Mouse (Mus musculus) skeletal muscle tissue, adult 2 months (tissue): Measurements from ENCODE around the gene Faf1.

Experiments used
- DNase-seq: peaks from one replicate; pipeline ENCODE4 v3.0.0-alpha.2; 2012; ENCODE audit warnings: low read depth, low spot score

Gene Faf1

DNA sequence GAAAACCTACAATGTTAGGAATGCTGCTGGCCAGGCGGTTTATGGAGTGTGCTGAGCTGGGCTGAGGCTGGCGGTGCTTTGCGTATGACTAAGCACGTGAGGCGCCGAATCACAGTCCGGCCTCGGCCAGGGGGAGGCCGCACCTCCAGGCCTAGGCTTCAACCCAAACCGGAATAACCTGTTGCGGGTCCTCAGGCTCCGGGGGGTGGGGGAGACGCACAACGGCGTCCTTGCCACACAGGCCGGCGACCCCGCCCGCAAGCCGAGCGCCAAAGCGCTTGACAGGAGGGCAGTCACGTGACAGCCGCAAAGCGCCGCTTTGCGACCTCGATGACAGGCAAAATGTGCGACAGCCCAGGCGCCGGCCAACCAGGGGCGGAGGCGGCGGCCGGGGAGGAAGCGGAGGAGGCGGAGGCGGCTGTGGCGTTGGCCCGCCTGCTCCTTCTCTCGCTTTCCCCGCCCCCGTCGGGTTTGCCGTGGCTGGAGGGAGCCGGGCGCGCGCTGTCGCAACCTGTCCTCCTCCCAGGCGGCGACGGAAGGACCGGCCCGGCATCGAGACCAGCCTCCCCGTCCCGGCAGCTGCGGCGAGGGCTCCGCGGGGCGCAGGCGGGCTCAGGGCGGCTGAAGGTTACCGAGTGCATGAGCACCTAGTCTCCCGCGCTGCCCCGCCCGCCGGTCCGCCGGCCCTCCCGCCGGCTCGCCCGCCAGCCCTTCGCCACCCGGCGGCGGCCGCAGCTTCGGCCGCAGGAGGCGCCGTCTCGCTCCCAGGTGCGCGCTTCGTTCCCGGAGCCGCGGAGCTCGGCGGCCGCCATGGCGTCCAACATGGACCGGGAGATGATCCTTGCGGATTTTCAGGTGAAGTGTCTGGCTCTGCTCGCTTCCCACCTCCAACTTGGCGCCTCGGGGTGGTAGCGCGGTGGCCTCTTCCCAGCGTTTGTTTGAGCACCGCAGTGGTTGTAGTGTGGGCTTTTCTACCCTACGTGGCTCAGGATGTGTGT, at the start of gene Faf1:
Gene Faf1, plus strand, starts transcription at position 371 of the 998 bp plus-strand sequence.
- peak; percentile 98 for DNase-seq

DNA sequence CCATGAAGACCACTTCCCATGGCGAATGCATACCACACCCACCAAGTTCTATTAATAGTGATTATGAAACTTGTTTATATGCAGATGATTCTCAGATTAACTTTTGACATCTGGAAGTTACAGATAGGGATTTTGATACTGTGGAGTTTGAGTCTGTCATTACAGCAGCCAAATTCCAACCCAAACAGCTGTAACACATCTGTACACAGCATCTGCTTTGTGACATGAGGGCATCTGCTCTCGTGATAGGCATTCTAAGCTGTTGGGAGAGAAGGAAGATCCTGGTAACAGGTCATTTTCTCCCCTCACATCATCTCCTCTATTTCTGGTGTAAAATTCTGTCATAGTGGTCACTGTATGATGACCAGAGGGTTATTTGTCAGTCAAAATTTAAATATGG, 46.2 kb upstream of the Faf1 start:
- DNase-seq = no peak

GRCm38 (mm10) chr4:109631029-109631428, 45.4 kb upstream of the Faf1 start:
- DNase-seq = no peak

- DNase-seq = no peak
Measured at GRCm38 (mm10) chr4:109634971-109635370, 41.4 kb upstream of the Faf1 start.

DNA sequence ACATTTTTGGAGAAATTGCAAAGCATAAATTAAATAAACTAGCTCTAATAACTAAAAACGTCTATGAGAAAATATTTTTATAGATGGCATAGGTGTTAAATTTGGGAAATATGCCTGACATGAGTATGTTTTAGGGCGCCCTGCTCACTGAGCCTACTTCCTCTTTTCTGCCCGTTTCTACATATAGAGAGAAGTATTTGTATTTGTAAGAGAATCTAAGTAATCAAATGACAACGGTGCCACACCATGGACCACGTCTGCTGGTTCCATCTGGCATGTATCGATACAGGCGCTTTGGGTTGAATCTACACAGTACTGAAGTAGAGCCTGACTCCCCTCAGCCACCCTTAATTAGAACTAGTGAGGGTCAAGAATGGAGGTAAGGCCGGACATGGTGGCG, 37.0 kb upstream of the Faf1 start:
- no peak for DNase-seq

DNA sequence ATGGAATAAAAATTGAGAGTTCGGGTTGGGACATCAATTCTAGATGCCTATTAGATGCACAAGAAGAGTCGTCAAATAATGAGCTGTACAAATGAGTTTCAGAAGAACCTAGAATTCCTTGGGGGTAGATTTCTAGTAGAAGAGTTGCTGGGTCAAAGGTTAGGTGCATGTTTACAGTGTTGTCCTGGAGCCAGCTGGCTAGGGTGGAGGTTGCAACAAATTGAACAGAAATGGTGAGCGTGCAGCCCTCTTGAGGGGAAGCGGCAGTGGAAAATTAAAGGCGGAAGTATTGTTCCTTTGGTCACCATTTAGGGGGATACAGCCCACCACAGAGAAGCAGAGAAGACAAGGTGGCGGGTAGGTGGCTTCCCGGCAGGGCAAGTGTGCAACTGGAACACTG, 36.2 kb upstream of the Faf1 start:
- no peak for DNase-seq

GRCm38 (mm10) chr4:109641451-109641850, 34.9 kb upstream of the Faf1 start:
- no peak for DNase-seq

DNA sequence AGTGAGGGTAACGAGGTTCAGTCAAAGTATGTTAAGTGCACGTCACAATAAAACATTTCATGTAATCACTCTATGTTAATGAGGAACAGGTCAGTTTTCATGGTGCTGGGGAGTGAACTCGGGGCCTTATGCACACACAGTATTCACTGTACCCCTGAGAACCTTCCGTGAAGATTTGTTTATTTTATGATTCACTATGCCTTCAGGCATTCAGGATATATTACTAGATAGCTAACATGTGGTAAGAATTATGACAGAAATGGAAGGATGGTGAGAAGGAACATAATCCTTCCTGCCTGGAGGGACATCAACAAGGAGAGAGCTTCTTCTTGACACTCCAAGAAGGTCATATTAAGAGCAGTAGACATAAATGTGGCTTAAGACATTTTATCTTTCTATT, 29.1 kb upstream of the Faf1 start:
- no peak for DNase-seq

GRCm38 (mm10) chr4:109649331-109649730, 27.1 kb upstream of the Faf1 start:
- DNase-seq = no peak

DNA sequence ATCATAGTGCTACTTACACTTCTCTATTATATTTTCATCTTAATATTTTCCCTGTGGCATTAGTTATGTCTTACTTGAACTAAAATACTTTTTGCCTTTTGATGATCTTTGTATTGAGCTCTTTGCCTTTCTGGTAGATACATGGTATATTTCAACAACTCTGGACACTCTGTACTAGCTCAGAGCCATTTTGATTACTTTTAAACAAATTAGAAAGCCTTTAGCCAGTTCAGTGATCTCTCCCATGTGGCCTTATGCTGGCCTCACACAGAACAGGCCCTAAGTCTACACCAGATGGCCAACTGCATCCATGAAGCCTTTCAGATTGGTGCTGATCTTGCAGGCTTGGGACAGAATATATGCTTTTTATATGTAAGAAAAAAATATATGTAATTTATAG, 23.1 kb upstream of the Faf1 start:
- DNase-seq = no peak

- DNase-seq = no peak
Measured at GRCm38 (mm10) chr4:109654701-109655100, 21.7 kb upstream of the Faf1 start.

DNA sequence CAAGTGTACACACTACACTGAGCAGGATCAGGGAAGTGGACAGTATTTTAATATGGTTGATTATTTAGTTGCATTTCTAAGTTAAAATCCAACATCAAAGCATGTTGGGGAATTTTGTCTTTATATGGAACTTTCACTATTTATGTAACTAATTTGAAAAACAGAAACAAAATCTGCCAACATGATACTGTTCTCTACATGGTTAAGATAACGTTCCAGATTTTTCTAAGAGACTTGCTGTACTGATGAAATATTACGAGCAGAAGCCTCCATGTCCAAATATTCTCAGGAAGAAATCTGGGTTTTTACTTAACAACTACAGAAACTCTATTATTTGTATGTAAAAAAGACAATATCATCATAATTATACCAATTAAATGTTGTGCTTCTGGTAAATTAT, 20.6 kb upstream of the Faf1 start:
- no peak for DNase-seq

DNA sequence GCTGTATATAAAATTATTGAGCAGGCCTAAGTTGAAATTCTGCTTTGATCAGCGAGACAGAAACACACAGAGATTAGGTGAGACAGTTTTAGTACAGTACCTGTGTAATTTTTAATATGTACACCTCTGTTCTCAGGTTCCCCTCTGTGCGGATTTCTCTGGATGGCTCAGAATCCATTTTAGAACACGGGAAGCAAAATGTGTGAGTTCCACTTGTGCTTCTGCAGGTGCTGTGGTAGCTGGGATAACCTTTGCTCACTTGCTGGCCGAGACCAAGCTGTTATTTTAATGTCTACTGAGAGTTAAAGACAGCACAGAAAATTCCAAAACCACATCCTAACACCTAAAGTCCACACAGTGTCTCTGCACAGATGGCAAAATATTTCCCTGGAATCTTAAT, 20.1 kb upstream of the Faf1 start:
- DNase-seq = no peak

DNA sequence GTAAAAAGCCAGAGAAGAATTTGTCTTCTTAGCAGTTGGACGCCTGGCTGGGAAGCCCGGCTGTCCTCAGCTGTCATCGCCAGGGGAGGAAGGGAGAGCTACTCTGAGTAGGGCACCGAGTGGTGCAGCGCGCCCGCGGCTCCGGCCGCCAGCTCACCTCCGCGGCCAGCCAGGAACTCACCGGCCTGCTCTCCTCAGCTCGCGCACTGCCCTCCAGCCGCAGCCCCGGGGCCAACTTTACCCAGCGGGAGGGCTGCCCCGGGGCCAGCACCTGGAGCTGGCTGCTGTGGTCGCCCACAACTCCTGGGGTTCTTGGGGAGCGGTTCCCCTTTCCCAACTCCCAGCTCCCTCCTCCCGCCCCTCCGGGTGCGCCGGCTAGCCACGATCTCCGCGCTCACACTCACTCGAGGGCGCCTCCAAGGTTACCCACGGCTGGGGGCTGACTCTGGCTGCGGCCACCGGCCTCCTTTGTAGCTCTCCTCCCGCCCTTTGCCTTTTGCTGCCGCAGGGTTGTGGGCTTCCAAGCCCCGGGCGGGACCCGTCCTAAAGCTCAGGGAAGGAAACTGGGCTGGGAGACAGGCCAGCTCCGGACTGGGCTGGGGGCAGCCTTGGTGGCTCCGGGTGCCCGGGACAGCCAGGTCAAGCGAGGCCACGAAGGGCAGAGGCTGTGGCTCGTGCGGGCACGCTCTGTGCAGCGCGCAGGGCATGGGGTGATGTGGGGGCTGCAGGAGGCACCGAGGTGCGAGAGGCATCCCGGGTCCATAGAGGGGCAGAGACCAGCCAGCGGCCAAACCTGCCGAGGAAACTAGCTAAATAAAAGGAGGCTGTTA, 19.2 kb upstream of the Faf1 start:
- DNase-seq = peak; percentile 57

DNA sequence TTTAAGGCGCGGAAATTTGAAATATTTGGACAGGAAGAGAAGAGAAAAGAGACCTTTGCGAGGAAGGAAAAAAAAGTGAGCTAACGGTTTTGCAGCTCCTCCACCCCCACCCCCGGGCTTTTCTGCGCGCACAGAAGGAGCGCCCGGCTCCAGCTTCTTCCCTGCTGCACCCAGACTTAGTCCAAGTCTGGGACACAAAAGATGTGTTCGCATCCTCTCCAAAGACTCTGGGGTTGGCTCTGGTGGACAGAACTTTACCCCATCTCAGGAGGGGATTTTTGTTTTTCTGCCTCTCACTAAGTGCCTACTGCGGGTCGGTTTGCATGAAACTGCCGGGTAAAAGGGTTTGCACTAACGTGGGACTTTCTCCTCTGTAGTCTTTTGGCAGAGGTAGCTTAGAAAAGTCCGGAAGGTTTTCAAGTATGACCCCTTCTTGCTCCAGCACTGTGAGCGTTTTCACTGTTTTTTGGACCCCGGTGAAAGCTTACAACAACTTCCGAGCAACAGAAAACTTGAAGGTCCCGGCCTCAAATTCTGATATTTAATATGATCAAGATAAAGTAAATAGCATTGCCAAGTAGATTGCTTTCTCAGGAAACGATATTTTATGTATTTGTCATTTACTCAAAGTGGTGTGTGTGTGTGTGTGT, 18.4 kb upstream of the Faf1 start:
- DNase-seq = no peak

DNA sequence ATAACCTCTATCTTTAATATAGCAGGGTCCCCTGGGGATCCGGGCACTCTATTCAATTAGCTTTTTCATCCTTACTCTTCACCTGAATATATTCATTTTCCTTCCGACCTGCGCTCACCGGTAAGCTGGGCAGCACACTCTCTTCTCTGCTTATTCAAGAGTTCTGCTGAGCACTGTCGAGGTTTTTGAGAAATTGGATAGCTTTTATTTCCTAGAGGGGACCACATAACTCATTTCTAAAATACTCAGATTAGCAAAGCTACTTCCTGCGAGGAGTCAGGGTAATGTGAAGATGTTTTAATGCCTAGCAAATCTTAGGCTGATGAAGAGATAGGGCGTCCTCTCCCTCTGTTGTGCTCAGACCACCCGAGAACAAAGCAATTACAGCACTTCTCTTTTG, 17.6 kb upstream of the Faf1 start:
- DNase-seq = no peak

DNA sequence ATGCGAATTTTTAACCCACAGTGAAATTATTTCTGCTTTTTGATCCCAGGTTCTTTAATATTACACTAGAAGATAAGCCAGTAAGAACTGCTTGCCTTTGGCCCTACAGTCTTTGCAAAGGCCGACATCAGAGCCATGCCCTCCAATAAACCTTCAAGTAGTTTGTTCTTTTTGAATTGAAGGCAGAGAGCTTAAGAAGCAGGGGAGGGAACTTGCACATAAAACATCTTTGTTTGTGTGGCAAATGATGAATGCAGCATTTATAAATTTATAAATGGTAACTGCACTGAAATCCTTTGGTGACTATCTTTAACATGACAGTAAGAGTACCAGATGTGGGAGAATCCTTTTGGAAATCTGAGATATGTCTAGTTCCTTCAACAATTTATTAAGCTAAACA, 16.8 kb upstream of the Faf1 start:
- DNase-seq = no peak

GRCm38 (mm10) chr4:109660568-109660967, 15.8 kb upstream of the Faf1 start:
- DNase-seq = no peak

DNA sequence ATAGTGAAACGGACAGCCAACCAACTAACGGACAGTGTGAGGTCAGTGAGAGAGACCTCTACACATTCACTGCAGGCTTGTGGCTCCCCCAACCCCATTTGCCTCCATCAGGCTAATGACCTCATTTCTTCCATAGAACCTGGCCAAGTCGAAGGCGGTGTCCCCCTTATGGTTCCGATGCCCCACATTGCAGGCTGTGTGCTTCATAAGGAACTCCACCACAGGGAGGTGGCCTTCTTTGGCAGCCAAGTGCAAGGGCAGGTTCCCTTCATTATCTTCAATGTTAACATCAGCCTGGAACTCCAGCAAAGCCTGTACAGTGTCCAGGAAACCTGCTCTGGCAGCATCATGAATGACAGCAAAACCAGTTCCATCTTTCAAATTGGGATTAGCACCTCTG, 15.2 kb upstream of the Faf1 start:
- DNase-seq = no peak

- DNase-seq = no peak
Measured at GRCm38 (mm10) chr4:109662271-109662670, 14.1 kb upstream of the Faf1 start.

- DNase-seq = no peak
Measured at GRCm38 (mm10) chr4:109664091-109664490, 12.3 kb upstream of the Faf1 start.
